Mouse (Mus musculus): ENCODE results near the gene Tmem230. TPM values are rescaled to one million over a fixed set of nuclear protein-coding genes. Genes with fewer than 3 reads are reported as not detected.

The Tmem230 gene
- total and polyA plus RNA-seq, 3 experiments, result 27.7 to 38.2 (median 34.7) TPM

- in situ Hi-C loops (cut with MboI; ENCODE audit: low pct_ligation_motif_present, low pct_unique_long_range_greater_than_20kb, low sequenced_read_pairs) (no loop called here), dilution Hi-C loops (cut with MboI; ENCODE audit: extremely low pct_ligation_motif_present, extremely low pct_unique_long_range_greater_than_20kb, low sequenced_read_pairs) (no loop called here)
- Histone ChIP-seq H3K36me3 (replicated peaks in 1 of 2; ENCODE audit: control insufficient read depth in 1 of 2, insufficient read depth in 1 of 2, low read length in 1 of 2) (peaks cover 4 to 17% of the 10 kb centered on the region in 2 experiments), H3K27ac (ENCODE audit: insufficient read depth, low read depth) (no peak overlapping the region), H3K9ac (ENCODE audit: insufficient read depth, low read depth) (no peak overlapping the region), H3K9me3 (replicated peaks; ENCODE audit: low read length) (no peaks in the 10 kb centered on the region), H3K4me1 (ENCODE audit: control insufficient read depth in 1 of 2, insufficient read depth in 2 of 2) (peaks cover 7 to 8% of the 10 kb centered on the region in 2 experiments; a peak in 3 of 4 replicates), H3K4me2 (ENCODE audit: insufficient read depth, low read depth, poor library complexity, severe bottlenecking) (no peak overlapping the region), H3K4me3 (replicated peaks in 1 of 3; ENCODE audit: low read depth in 2 of 3, low read length in 2 of 3, poor library complexity in 1 of 3) (no peak overlapping the region), H3K79me2 (replicated peaks; ENCODE audit: control insufficient read depth, extremely low read depth, insufficient read depth, poor library complexity, severe bottlenecking) (no peaks in the 10 kb centered on the region), H3K27me3 (replicated peaks) (no peaks in the 10 kb centered on the region)
- no peak for TF ChIP-seq NELFE (IDR thresholded peaks at IDR 0.05; ENCODE audit: low read depth, low read length)
- no peak for TF ChIP-seq TBP (conservative IDR thresholded peaks at IDR 0.05; ENCODE audit: low read depth, low read length)
- no peak for TF ChIP-seq MEF2A (IDR thresholded peaks at IDR 0.05; ENCODE audit: borderline replicate concordance, low read depth, low read length)
- no peak for TF ChIP-seq MXI1 (IDR thresholded peaks at IDR 0.05; ENCODE audit: low read depth, low read length)
- TF ChIP-seq KAT2A (IDR thresholded peaks at IDR 0.05; ENCODE audit: insufficient replicate concordance, low read length), result no peak
- no peak for TF ChIP-seq CHD1 (IDR thresholded peaks at IDR 0.05; ENCODE audit: low read depth, low read length)
- no peak for TF ChIP-seq HCFC1 (IDR thresholded peaks at IDR 0.05; ENCODE audit: low read depth, low read length)
- DNase-seq (ENCODE audit: extremely low read depth), result no peak
These were observed 12.3 kb downstream of the Tmem230 start for GRCm38 (mm10) chr2:132235291-132235690.

DNA sequence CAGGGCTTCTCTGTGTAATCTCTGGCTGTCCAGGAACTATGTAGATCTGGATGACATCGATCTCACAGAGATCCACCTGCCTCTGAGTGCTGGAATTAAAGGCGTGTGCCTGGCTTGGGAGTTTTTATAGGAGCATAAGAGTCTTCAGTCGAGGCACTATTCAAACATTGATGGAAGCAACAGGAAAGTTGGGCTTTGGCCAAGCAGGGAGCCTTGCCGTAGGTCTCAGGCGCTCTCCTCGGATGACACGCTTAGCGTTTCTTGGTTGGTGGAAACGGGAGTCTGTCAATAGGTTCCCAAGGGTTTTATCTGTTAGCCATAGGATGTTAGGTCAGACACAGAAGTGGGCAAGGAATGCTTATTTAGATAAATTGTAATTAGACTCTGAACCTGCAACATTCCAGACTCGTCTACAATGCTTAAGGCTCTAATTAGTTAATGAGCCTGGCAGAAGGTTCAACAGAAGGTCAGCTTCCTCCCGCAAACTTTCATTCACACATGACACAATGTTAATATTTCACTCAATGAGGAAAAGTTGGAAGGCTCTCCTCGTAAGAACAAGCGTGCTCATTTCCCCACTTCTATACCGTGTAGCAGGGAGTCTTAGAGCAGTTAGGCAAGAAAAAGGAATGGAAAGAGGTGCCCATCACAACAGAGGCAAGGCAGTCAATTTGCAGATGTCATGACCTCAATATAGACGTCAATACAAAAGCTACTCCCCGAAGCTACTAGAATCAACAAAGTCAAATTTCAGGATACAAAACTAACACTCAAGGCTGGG lies 13.4 kb downstream of the Tmem230 start:
- TF ChIP-seq CHD1 (IDR thresholded peaks at IDR 0.05; ENCODE audit: low read depth, low read length) (no peak), POLR2A (IDR thresholded peaks at IDR 0.05; ENCODE audit: low read depth, low read length) (no peak), RAD21 (IDR thresholded peaks at IDR 0.05; ENCODE audit: low read depth, low read length) (no peak), PAX5 (IDR thresholded peaks at IDR 0.05; ENCODE audit: low read length) (no peak), JUN (IDR thresholded peaks at IDR 0.05; ENCODE audit: insufficient read depth, low read depth, low read length) (no peak), GABPA (IDR thresholded peaks at IDR 0.05; ENCODE audit: insufficient replicate concordance, low read depth, low read length) (no peak), MEF2A (IDR thresholded peaks at IDR 0.05; ENCODE audit: borderline replicate concordance, low read depth, low read length) (no peak), ZC3H11A (IDR thresholded peaks at IDR 0.05; ENCODE audit: low read depth, low read length) (no peak), MAZ (IDR thresholded peaks at IDR 0.05; ENCODE audit: low read depth, low read length) (no peak), USF2 (conservative IDR thresholded peaks at IDR 0.05; ENCODE audit: low read depth, low read length) (no peak), NRF1 (IDR thresholded peaks at IDR 0.05; ENCODE audit: low read depth, low read length) (no peak), IRF4 (IDR thresholded peaks at IDR 0.05; ENCODE audit: low read depth, low read length) (no peak), ZMIZ1 (IDR thresholded peaks at IDR 0.05; ENCODE audit: low read depth, low read length) (no peak), KAT2A (IDR thresholded peaks at IDR 0.05; ENCODE audit: insufficient replicate concordance, low read length) (no peak)
- Histone ChIP-seq H3K27ac (ENCODE audit: insufficient read depth, low read depth) (no peak overlapping the region), H3K27me3 (replicated peaks) (no peaks in the 10 kb centered on the region), H3K4me3 (replicated peaks in 1 of 3; ENCODE audit: low read depth in 2 of 3, low read length in 2 of 3, poor library complexity in 1 of 3) (no peak overlapping the region), H3K4me1 (ENCODE audit: control insufficient read depth in 1 of 2, insufficient read depth in 2 of 2) (peaks cover 7 to 11% of the 10 kb centered on the region in 2 experiments; a peak in 3 of 4 replicates), H3K9ac (ENCODE audit: insufficient read depth, low read depth) (no peak overlapping the region), H3K9me3 (replicated peaks; ENCODE audit: low read length) (no peaks in the 10 kb centered on the region), H3K4me2 (ENCODE audit: insufficient read depth, low read depth, poor library complexity, severe bottlenecking) (no peak overlapping the region), H3K79me2 (replicated peaks; ENCODE audit: control insufficient read depth, extremely low read depth, insufficient read depth, poor library complexity, severe bottlenecking) (no peaks in the 10 kb centered on the region), H3K36me3 (replicated peaks in 1 of 2; ENCODE audit: control insufficient read depth in 1 of 2, insufficient read depth in 1 of 2, low read length in 1 of 2) (peaks cover 4 to 17% of the 10 kb centered on the region in 2 experiments)
- no peak for DNase-seq (ENCODE audit: extremely low read depth)
- dilution Hi-C loops (cut with MboI; ENCODE audit: extremely low pct_ligation_motif_present, extremely low pct_unique_long_range_greater_than_20kb, low sequenced_read_pairs), result no loop called here
- in situ Hi-C loops (cut with MboI; ENCODE audit: low pct_ligation_motif_present, low pct_unique_long_range_greater_than_20kb, low sequenced_read_pairs), result no loop called here

All from CH12.LX (cell line).